Mouse (Mus musculus) lung, embryonic 15.5 days (tissue): ENCODE measurements at regions not wholly inside any gene's neighbourhood (a gene's known extent, or its start where the extent isn't known, plus 50 kb on each side); places are given as distances from the start of the nearest gene placed in this dataset.

Source experiments
- ATAC-seq: fragments of 200-750 bp; cut with Nextera tagmentation; 2 replicates; pipeline ENCODE4 v1.8.0; 2017; ENCODE audit warnings: moderate number of reproducible peaks, borderline replicate concordance; ENCODE audit not compliant: low FRiP score, low TSS enrichment; ENCODE audit errors: extremely low read depth
- H3K27ac ChIP-seq: fragments of 300-500 bp; sonication (generic); 2 replicates; pipeline ENCODE4 v1.5.1; 2015; ENCODE audit warnings: moderate library complexity, mild to moderate bottlenecking, inconsistent platforms
- H3K27me3 ChIP-seq: fragments of 300-500 bp; sonication (generic); 2 replicates; pipeline ENCODE4 v1.6.1; 2015; ENCODE audit warnings: inconsistent platforms
- H3K36me3 ChIP-seq: fragments of 300-500 bp; sonication (generic); 2 replicates; pipeline ENCODE4 v1.6.1; 2015; ENCODE audit warnings: inconsistent platforms
- H3K4me1 ChIP-seq: fragments of 300-500 bp; sonication (generic); 2 replicates; pipeline ENCODE4 v1.6.1; 2015; ENCODE audit warnings: inconsistent platforms
- H3K4me2 ChIP-seq: fragments of 300-500 bp; sonication (generic); 2 replicates; pipeline ENCODE4 v1.6.1; 2015; ENCODE audit warnings: inconsistent platforms, mild to moderate bottlenecking, moderate library complexity
- H3K4me3 ChIP-seq: fragments of 300-500 bp; sonication (generic); 2 replicates; pipeline ENCODE4 v1.5.1; 2015; ENCODE audit warnings: mild to moderate bottlenecking, inconsistent platforms
- H3K9ac ChIP-seq: fragments of 300-500 bp; sonication (generic); 2 replicates; pipeline ENCODE4 v1.6.1; 2015; ENCODE audit warnings: inconsistent platforms
- H3K9me3 ChIP-seq: fragments of 300-500 bp; sonication (generic); 2 replicates; pipeline ENCODE4 v1.6.1; 2016; ENCODE audit warnings: inconsistent platforms
- WGBS: fragments of 180-500 bp; shearing (Covaris S2); methylation state at CpG from one replicate; pipeline ENCODE4 v1.1.7; 2015; 5-methylcytosine and 5-hydroxymethylcytosine counted together

- no peak for ATAC-seq
- H3K9me3 ChIP-seq = no peaks in the 10 kb centered on the region
- no peak overlapping the region for H3K27ac ChIP-seq
- no peaks in the 10 kb centered on the region for H3K27me3 ChIP-seq
- H3K36me3 ChIP-seq = no peaks in the 10 kb centered on the region
- H3K4me3 ChIP-seq = no peak overlapping the region
- H3K4me1 ChIP-seq = no peaks in the 10 kb centered on the region
- no peak overlapping the region for H3K9ac ChIP-seq
- no peak overlapping the region for H3K4me2 ChIP-seq
- WGBS = 64% methylated on average over 4 of the region's 4 CpGs
Observed at GRCm38 (mm10) chr5:39557376-39558001, 197.8 kb downstream of the Hs3st1 start.

- H3K9ac ChIP-seq = no peak overlapping the region
- no peak for ATAC-seq
- no peak overlapping the region for H3K4me2 ChIP-seq
- 58% methylated on average over 2 of the region's 2 CpGs for WGBS
- no peaks in the 10 kb centered on the region for H3K27me3 ChIP-seq
- H3K4me3 ChIP-seq = no peak overlapping the region
- no peaks in the 10 kb centered on the region for H3K9me3 ChIP-seq
- no peak overlapping the region for H3K27ac ChIP-seq
- no peaks in the 10 kb centered on the region for H3K36me3 ChIP-seq
- H3K4me1 ChIP-seq = no peaks in the 10 kb centered on the region
Observed at GRCm38 (mm10) chr5:39537044-39537443, 218.2 kb downstream of the Hs3st1 start.

- Histone ChIP-seq H3K9me3 (no peaks in the 10 kb centered on the region), H3K4me1 (no peaks in the 10 kb centered on the region), H3K9ac (no peak overlapping the region), H3K36me3 (no peaks in the 10 kb centered on the region), H3K27ac (no peak overlapping the region), H3K27me3 (no peaks in the 10 kb centered on the region), H3K4me2 (no peak overlapping the region), H3K4me3 (no peak overlapping the region)
- no peak for ATAC-seq
- WGBS = 37% methylated on average over 2 of the region's 2 CpGs
Observed at GRCm38 (mm10) chr5:39536351-39536750, 218.9 kb downstream of the Hs3st1 start.

GRCm38 (mm10) chr5:39510246-39510645 is 245.0 kb downstream of the Hs3st1 start:
- no peak for ATAC-seq
- Histone ChIP-seq H3K27ac (no peak overlapping the region), H3K9me3 (no peaks in the 10 kb centered on the region), H3K4me3 (no peak overlapping the region), H3K27me3 (no peaks in the 10 kb centered on the region), H3K4me2 (no peak overlapping the region), H3K4me1 (no peaks in the 10 kb centered on the region), H3K9ac (no peak overlapping the region), H3K36me3 (no peaks in the 10 kb centered on the region)
- 87% methylated on average over 1 of the region's 1 CpGs for WGBS

GRCm38 (mm10) chr5:39482756-39483155 is 272.5 kb downstream of the Hs3st1 start:
- 69% methylated on average over 5 of the region's 5 CpGs for WGBS
- no peaks in the 10 kb centered on the region for H3K4me1 ChIP-seq
- no peaks in the 10 kb centered on the region for H3K36me3 ChIP-seq
- H3K4me3 ChIP-seq = no peak overlapping the region
- no peak for ATAC-seq
- no peak overlapping the region for H3K9ac ChIP-seq
- no peak overlapping the region for H3K27ac ChIP-seq
- no peaks in the 10 kb centered on the region for H3K9me3 ChIP-seq
- no peak overlapping the region for H3K4me2 ChIP-seq
- no peaks in the 10 kb centered on the region for H3K27me3 ChIP-seq

- no peaks in the 10 kb centered on the region for H3K27me3 ChIP-seq
- WGBS = 62% methylated on average over 2 of the region's 2 CpGs
Observed at GRCm38 (mm10) chr5:39458116-39458525, 297.2 kb downstream of the Hs3st1 start.

GRCm38 (mm10) chr5:39453706-39454105 is 301.6 kb downstream of the Hs3st1 start:
- Histone ChIP-seq H3K4me2 (no peak overlapping the region), H3K27ac (no peak overlapping the region), H3K4me1 (no peaks in the 10 kb centered on the region), H3K27me3 (no peaks in the 10 kb centered on the region), H3K9ac (no peak overlapping the region), H3K4me3 (no peak overlapping the region), H3K36me3 (no peaks in the 10 kb centered on the region), H3K9me3 (no peaks in the 10 kb centered on the region)
- ATAC-seq = no peak

More at GRCm38 (mm10) chr5:39458116-39458525, 297.2 kb downstream of the Hs3st1 start:
- Histone ChIP-seq H3K9ac (no peak overlapping the region), H3K27ac (no peak overlapping the region), H3K36me3 (no peaks in the 10 kb centered on the region), H3K4me1 (no peaks in the 10 kb centered on the region), H3K9me3 (no peaks in the 10 kb centered on the region), H3K4me3 (no peak overlapping the region), H3K4me2 (no peak overlapping the region)
- no peak for ATAC-seq

- Histone ChIP-seq H3K36me3 (no peaks in the 10 kb centered on the region), H3K9ac (no peak overlapping the region), H3K4me2 (no peak overlapping the region), H3K4me1 (no peaks in the 10 kb centered on the region), H3K9me3 (no peaks in the 10 kb centered on the region), H3K27ac (no peak overlapping the region), H3K4me3 (no peak overlapping the region), H3K27me3 (no peaks in the 10 kb centered on the region)
- ATAC-seq = no peak
- WGBS = 83% methylated on average over 3 of the region's 3 CpGs
Observed at GRCm38 (mm10) chr5:39440817-39441216, 314.5 kb downstream of the Hs3st1 start.

- ATAC-seq = peak; percentile 78; the same call in 1 of the 2 replicates
- no peaks in the 10 kb centered on the region for H3K9me3 ChIP-seq
Observed at GRCm38 (mm10) chr5:39437463-39438201, 317.6 kb downstream of the Hs3st1 start.

GRCm38 (mm10) chr5:39426053-39426452 is 329.2 kb downstream of the Hs3st1 start:
- Histone ChIP-seq H3K9me3 (no peaks in the 10 kb centered on the region), H3K9ac (no peak overlapping the region), H3K4me1 (no peaks in the 10 kb centered on the region), H3K4me2 (no peak overlapping the region), H3K27ac (no peak overlapping the region), H3K27me3 (no peaks in the 10 kb centered on the region), H3K4me3 (no peak overlapping the region), H3K36me3 (no peaks in the 10 kb centered on the region)
- no peak for ATAC-seq
- WGBS = 44% methylated on average over 3 of the region's 3 CpGs

More at GRCm38 (mm10) chr5:39437463-39438201, 317.6 kb downstream of the Hs3st1 start:
- H3K4me1 ChIP-seq = no peaks in the 10 kb centered on the region
- no peak overlapping the region for H3K4me2 ChIP-seq
- H3K4me3 ChIP-seq = no peak overlapping the region
- WGBS = 7% methylated on average over 4 of the region's 4 CpGs
- no peak overlapping the region for H3K27ac ChIP-seq
- H3K27me3 ChIP-seq = no peaks in the 10 kb centered on the region
- no peak overlapping the region for H3K9ac ChIP-seq
- H3K36me3 ChIP-seq = no peaks in the 10 kb centered on the region

- no peak for ATAC-seq
- Histone ChIP-seq H3K9ac (no peak overlapping the region), H3K36me3 (no peaks in the 10 kb centered on the region), H3K27me3 (no peaks in the 10 kb centered on the region), H3K27ac (no peak overlapping the region), H3K4me3 (no peak overlapping the region), H3K9me3 (no peaks in the 10 kb centered on the region), H3K4me2 (no peak overlapping the region), H3K4me1 (no peaks in the 10 kb centered on the region)
- WGBS = 86% methylated on average over 9 of the region's 9 CpGs
Observed at GRCm38 (mm10) chr5:39423720-39424119, 331.6 kb downstream of the Hs3st1 start.

- no peak for ATAC-seq
- WGBS = 83% methylated on average over 1 of the region's 1 CpGs
Observed at GRCm38 (mm10) chr5:39418795-39419194, 336.5 kb downstream of the Hs3st1 start.

More at GRCm38 (mm10) chr5:39418795-39419194, 336.5 kb downstream of the Hs3st1 start:
- no peaks in the 10 kb centered on the region for H3K27me3 ChIP-seq
- H3K9ac ChIP-seq = no peak overlapping the region
- no peaks in the 10 kb centered on the region for H3K4me1 ChIP-seq
- no peaks in the 10 kb centered on the region for H3K36me3 ChIP-seq
- no peaks in the 10 kb centered on the region for H3K9me3 ChIP-seq
- no peak overlapping the region for H3K4me3 ChIP-seq
- H3K27ac ChIP-seq = no peak overlapping the region
- no peak overlapping the region for H3K4me2 ChIP-seq
